Mouse (Mus musculus): Measurements from ENCODE around the gene Shisa7. TPM values are rescaled to one million over a fixed set of nuclear protein-coding genes. Genes with fewer than 3 reads are reported as not detected.
"Not testable (repeated sequence)": the region's sequence is repeated elsewhere in the genome, so short reads cannot be mapped to it uniquely, and the experiment has no call there.

The Shisa7 gene
- polyA plus RNA-seq, 1 experiment from 2014 or later: 0.39 TPM

DNA sequence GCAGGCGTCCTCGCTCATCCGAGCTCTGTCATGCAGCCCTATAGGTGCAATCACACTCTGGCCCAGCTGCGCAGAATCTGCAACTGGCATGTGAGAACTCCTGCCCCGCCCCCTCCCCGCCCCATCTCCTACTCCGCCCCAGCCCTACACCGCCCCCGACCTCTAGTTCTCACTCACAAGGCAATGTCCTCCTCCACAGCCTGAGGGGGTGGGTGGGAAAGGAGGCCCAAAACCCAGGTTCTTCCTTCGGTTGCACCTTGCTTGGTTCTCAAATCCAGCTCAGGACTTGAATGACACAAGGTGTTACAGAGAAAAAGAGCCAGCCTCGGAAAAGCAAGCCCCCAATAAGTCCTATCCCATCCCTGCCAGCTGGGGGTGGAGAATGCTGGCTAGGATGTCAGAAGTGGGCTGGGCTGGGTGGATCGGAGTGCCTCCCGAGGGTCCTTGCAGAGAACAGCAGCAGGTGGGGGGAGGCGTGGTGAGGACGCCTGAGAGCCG, 1.8 kb downstream of the Shisa7 start:
- H3K4me3 ChIP-seq: peak overlapping the region; percentile 48
- peak; percentile 21; the same call in 1 of the 2 replicates for ATAC-seq (ENCODE audit: insufficient number of reproducible peaks, insufficient read depth, low FRiP score, low TSS enrichment, low read depth)

DNA sequence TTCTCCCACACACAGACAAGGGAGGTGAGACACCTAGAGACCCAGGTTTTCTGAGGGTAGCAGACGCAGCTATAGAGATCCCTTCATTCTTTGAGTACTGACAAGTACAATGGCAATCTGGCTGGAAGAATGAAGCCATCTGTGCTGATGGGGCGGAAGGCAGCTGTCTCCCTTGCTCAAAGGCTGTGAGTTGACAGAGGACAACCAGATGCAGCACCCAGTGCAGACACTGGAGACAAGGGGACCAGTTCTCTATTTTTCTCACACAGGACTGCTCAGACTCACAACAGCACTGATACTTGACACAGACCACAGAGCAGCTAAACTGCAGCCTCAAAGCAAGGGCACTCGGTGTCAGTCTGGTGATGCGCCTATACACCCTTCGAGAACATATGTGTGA, 2.4 kb downstream of the Shisa7 start:
- H3K4me3 ChIP-seq: no peak overlapping the region
- no peaks in the 10 kb centered on the region for H3K9me3 ChIP-seq
- H3K9ac ChIP-seq: no peak overlapping the region
- peaks cover 93% of the 10 kb centered on the region for H3K27me3 ChIP-seq
- ATAC-seq (ENCODE audit: insufficient number of reproducible peaks, insufficient read depth, low FRiP score, low TSS enrichment, low read depth): no peak
- whole genome bisulfite sequencing: 57% methylated on average over 5 of the region's 5 CpGs
- no peaks in the 10 kb centered on the region for H3K36me3 ChIP-seq
- H3K4me1 ChIP-seq: peaks cover 28% of the 10 kb centered on the region
- H3K27ac ChIP-seq: no peak overlapping the region
- peak overlapping the region; percentile 94 for H3K4me2 ChIP-seq

More for the DNA sequence above, 1.8 kb downstream of the Shisa7 start:
- H3K36me3 ChIP-seq: no peaks in the 10 kb centered on the region
- peaks cover 90% of the 10 kb centered on the region for H3K27me3 ChIP-seq
- 1% methylated on average over 16 of the region's 16 CpGs for WGBS
- peaks cover 28% of the 10 kb centered on the region for H3K4me1 ChIP-seq
- no peak overlapping the region for H3K27ac ChIP-seq
- no peaks in the 10 kb centered on the region for H3K9me3 ChIP-seq
- peak overlapping the region; percentile 94 for H3K4me2 ChIP-seq
- H3K9ac ChIP-seq: peak overlapping the region; percentile 36; the same call in 1 of the 2 replicates

DNA sequence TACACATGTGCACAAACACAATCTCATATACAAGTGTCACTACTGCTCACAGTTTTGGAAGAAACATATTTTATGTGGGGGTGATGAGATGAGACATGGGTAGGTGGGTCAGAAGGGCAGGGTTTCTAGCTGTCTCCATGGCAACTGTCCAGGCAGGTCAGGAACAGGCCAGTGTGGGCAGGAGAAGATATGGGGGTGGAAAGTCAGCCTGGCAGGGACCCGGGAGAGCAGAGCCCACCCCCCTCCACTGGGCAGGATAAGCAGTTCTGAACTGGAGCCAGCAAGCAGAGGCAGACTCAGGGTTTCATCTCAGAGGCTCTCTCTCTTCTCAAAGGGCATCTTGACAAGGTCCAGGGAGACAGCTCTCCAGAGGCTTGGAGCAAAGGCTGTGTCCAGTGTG, 6.9 kb downstream of the Shisa7 start:
- no peak for ATAC-seq (ENCODE audit: insufficient number of reproducible peaks, insufficient read depth, low FRiP score, low TSS enrichment, low read depth)
- peaks cover 15% of the 10 kb centered on the region for H3K4me1 ChIP-seq
- H3K27ac ChIP-seq: no peak overlapping the region
- H3K36me3 ChIP-seq: no peaks in the 10 kb centered on the region
- peaks cover 90% of the 10 kb centered on the region for H3K27me3 ChIP-seq
- no peak overlapping the region for H3K4me2 ChIP-seq
- no peaks in the 10 kb centered on the region for H3K9me3 ChIP-seq
- no peak overlapping the region for H3K4me3 ChIP-seq
- 8% methylated on average over 1 of the region's 1 CpGs for WGBS
- 0 out of 2 replicates have a peak overlapping the region, but pooled peaks have one; percentile 16 for H3K9ac ChIP-seq

DNA sequence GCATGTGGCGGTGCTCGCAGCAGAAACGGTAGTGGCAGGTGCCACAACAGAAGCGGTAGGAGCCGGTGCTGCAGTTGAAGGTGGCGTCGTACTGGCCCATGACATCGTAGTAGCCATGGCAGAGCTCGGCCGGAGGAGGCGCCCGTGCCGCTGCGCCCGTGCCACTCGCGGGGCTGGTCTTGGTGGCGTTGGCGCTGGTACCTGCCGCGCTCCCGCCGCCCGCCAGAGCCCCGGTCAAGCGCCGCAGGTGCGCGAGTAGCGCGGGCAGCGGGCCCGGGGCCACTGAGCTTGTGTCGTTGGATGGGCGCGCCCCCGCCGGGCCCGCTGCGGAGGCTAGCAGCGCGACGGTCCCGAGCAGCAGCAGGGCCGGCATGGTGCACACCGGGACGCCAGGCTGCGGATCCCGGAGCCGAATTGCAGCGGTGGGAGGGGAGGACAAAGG, 8.1 kb downstream of the Shisa7 start:
- Histone ChIP-seq H3K27me3 (peaks cover 88% of the 10 kb centered on the region), H3K4me2 (peak overlapping the region; percentile 85), H3K36me3 (no peaks in the 10 kb centered on the region), H3K9ac (peak overlapping the region; percentile 64), H3K4me1 (peaks cover 10% of the 10 kb centered on the region), H3K4me3 (peak overlapping the region; percentile 50), H3K9me3 (no peaks in the 10 kb centered on the region), H3K27ac (no peak overlapping the region)
- under 1% methylated on average over 50 of the region's 51 CpGs for WGBS
- 0 out of 2 replicates have a peak, but pooled peaks have one; percentile 8 for ATAC-seq (ENCODE audit: insufficient number of reproducible peaks, insufficient read depth, low FRiP score, low TSS enrichment, low read depth)

DNA sequence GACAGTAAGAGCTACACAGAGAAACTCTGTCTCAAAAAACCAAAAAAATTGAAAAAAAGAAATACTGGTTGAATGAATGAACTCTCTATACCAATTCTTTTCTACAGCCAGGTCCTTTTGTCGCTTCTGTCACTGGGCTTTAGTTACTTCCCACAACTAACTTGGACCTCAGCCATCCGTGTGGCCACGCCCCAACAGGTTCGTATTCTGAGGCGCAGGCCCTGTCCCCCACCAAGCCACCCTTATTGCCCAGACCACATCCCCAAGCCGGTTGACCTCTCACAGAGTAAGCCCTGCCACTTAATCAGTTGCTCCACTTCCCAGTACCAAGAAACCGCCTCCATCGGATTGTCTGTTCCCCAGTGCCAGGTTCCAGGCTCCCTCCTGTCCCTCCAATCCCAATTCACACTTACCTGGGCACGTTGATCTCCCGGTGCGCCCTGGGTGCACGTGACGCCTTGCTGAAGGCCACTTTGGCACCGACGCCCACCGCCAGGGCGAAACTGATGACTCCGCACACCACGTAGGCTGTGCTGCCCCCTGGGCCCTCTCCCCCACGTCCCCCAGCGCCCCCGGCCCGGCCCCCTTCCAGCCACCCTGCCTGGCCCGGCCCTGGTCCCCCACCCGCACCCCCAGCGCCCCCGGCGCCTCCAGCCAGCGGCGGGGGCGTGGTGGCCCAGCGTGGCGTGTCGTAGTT, 8.7 kb downstream of the Shisa7 start:
- peak; percentile 53; the same call in 1 of the 2 replicates for ATAC-seq (ENCODE audit: insufficient number of reproducible peaks, insufficient read depth, low FRiP score, low TSS enrichment, low read depth)
- Histone ChIP-seq H3K9ac (peak overlapping the region; percentile 64), H3K4me3 (peak overlapping the region; percentile 50), H3K4me1 (peaks cover 10% of the 10 kb centered on the region), H3K27ac (no peak overlapping the region), H3K9me3 (no peaks in the 10 kb centered on the region), H3K4me2 (peak overlapping the region; percentile 85), H3K27me3 (peaks cover 89% of the 10 kb centered on the region), H3K36me3 (no peaks in the 10 kb centered on the region)
- 7% methylated on average over 33 of the region's 34 CpGs for WGBS

DNA sequence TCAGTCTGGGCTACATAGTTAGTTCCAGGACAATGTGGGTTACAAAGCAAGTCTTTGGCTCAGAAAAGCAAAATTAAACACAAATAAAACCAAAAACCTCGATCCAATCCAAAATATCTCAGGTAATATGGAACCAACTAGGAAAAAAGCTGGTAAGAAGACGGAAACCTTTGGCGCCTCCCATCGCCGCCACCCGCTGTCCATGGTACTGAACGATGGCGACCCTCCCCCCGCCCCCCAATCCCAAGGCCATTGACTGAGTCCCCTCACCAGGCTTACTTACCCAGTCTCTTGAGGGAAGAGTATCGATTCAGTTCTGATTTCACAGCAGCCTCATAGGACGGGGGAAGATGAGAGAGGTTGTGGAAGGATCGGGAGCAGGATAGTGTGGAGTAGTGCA, 14.0 kb downstream of the Shisa7 start:
- no peaks in the 10 kb centered on the region for H3K9me3 ChIP-seq
- no peak overlapping the region for H3K4me2 ChIP-seq
- H3K9ac ChIP-seq: no peak overlapping the region
- peaks cover 49% of the 10 kb centered on the region for H3K27me3 ChIP-seq
- no peaks in the 10 kb centered on the region for H3K36me3 ChIP-seq
- no peaks in the 10 kb centered on the region for H3K4me1 ChIP-seq
- no peak overlapping the region for H3K4me3 ChIP-seq
- no peak for ATAC-seq (ENCODE audit: insufficient number of reproducible peaks, insufficient read depth, low FRiP score, low TSS enrichment, low read depth)
- WGBS: 3% methylated on average over 12 of the region's 12 CpGs
- no peak overlapping the region for H3K27ac ChIP-seq

DNA sequence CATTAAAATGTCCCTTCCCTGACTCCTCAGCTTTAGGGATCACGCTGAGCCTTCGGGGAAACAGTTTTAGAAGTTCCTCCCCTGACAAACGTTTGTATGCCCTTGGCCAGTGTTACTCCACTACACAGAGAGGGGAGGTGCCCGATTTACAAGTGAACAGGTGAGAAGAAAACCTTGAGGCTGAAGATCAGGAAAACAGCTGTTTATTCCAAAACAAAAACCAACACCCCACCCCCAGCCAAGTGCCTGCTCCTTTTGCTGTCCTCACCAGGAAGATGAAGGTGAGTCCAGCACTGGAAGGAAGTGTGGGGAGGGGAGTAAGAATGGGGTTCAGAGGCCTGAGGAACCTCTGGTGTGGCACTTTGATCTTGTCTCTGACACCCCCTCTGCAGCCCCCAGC, 19.1 kb downstream of the Shisa7 start:
- peaks cover 10% of the 10 kb centered on the region; the same call in 1 of the 2 replicates for H3K4me1 ChIP-seq
- H3K9ac ChIP-seq: no peak overlapping the region
- no peak overlapping the region for H3K27ac ChIP-seq
- H3K36me3 ChIP-seq: no peaks in the 10 kb centered on the region
- H3K9me3 ChIP-seq: no peaks in the 10 kb centered on the region
- WGBS: 48% methylated on average over 4 of the region's 4 CpGs
- no peak overlapping the region for H3K4me2 ChIP-seq
- peaks cover 9% of the 10 kb centered on the region for H3K27me3 ChIP-seq
- ATAC-seq (ENCODE audit: insufficient number of reproducible peaks, insufficient read depth, low FRiP score, low TSS enrichment, low read depth): no peak
- H3K4me3 ChIP-seq: no peak overlapping the region

DNA sequence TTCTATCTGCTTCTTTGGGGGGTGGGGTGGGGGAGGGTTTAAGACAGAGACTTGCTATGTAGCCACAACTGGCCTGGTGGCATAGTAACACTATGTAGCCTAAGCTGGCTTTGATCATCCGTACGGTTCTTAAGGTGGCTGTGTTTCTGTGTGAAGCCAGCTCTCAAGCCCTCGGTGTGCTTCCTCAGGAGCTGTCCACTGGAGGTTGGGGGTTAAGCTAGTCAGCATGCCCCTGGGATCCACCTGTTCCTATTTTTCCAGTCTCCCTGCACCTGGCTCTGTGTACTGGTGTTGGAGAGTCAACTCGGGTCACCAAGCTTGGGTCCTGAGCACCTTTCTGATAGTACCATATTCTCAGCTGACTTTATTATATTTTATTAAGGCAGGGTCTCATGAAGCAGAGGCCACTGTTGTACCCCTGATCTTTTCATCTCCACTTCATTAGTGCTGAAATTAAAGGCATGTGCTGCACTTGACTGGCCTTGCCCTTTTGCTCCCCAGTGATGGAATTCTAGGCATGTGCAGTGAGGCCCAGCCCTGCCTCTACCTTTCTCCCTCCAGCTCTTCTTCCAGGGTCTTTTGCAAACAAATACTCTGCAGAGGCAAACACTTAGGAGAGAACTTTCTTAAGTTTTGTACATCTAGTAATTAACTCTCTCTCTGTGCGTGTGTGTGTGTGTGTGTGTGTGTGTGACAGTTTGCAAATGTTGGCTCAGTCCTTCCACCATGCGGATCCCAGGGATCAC, 22.2 kb downstream of the Shisa7 start:
- Histone ChIP-seq H3K36me3 (no peaks in the 10 kb centered on the region), H3K27ac (no peak overlapping the region), H3K4me1 (peaks cover 10% of the 10 kb centered on the region; the same call in 1 of the 2 replicates), H3K9me3 (no peaks in the 10 kb centered on the region), H3K9ac (no peak overlapping the region), H3K27me3 (no peaks in the 10 kb centered on the region; the same call in 1 of the 2 replicates), H3K4me3 (no peak overlapping the region), H3K4me2 (no peak overlapping the region)
- 53% methylated on average over 6 of the region's 6 CpGs for WGBS
- no peak for ATAC-seq (ENCODE audit: insufficient number of reproducible peaks, insufficient read depth, low FRiP score, low TSS enrichment, low read depth)

DNA sequence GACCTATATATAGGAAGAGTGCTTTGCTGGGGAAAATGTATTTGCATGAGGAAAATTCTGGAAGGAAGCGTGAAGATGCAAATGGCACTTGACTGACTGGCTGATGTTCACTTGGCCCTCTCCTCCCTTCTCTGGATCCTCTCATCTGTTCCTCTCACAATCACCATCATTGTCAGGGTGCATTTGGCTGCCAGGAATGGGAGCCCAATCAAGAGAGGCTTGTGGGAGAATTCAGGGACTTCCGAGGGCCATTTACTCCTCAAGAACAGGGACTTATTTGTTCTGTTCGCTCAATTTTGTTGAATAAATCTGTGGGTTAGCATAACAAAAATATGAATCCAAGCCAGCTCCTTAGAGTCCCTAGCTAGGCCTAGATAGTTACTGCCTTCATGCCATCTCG, 22.8 kb downstream of the Shisa7 start:
- H3K27me3 ChIP-seq: no peaks in the 10 kb centered on the region; the same call in 1 of the 2 replicates
- no peak for ATAC-seq (ENCODE audit: insufficient number of reproducible peaks, insufficient read depth, low FRiP score, low TSS enrichment, low read depth)
- WGBS: 75% methylated on average over 4 of the region's 4 CpGs
- no peaks in the 10 kb centered on the region for H3K36me3 ChIP-seq
- no peak overlapping the region for H3K4me3 ChIP-seq
- no peak overlapping the region for H3K27ac ChIP-seq
- no peak overlapping the region for H3K9ac ChIP-seq
- no peaks in the 10 kb centered on the region for H3K9me3 ChIP-seq
- no peak overlapping the region for H3K4me2 ChIP-seq
- H3K4me1 ChIP-seq: peaks cover 10% of the 10 kb centered on the region; the same call in 1 of the 2 replicates

DNA sequence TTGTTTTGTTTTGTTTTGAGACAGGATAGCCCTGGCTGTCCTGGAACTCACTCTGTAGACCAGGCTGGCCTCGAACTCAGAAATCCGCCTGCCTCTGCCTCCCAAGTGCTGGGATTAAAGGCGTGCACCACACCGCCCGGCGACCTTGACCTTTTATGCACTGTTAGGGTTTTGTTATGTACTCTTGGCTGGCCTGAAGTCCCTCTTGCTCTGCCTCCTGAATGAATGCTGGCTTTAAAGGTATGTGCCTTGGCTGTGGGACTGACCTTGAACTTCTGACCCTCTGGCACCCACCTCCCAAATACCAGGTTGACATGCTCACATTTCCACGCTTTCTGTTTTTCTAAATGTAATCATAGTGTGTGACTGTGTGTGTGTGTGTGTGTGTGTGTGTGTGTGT, 23.6 kb downstream of the Shisa7 start:
- WGBS: 90% methylated on average over 7 of the region's 7 CpGs
- not testable (repeated sequence) for H3K4me2 ChIP-seq; H3K27ac ChIP-seq; H3K9me3 ChIP-seq; H3K4me3 ChIP-seq; H3K27me3 ChIP-seq; H3K36me3 ChIP-seq; ATAC-seq (ENCODE audit: insufficient number of reproducible peaks, insufficient read depth, low FRiP score, low TSS enrichment, low read depth); H3K9ac ChIP-seq
- H3K4me1 ChIP-seq: peaks cover 10% of the 10 kb centered on the region; the same call in 1 of the 2 replicates

DNA sequence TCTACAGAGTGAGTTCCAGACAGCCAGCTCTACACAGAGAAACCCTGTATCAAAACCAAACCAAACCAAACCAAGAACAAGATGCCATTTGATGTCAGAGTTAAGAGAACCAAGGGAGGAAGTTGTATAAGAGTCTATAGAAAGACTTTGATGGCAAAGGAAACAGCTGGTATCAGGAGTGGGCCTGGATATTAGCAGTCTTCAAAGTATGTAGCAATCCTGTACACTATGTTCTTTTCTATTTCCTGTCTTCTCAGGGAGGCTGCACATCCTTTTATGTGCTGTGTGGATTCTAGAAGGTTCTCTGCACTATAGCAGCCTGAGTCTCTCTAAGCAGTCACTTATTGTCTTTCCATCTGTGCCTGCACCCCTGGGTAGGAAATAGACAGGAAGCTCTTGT, 27.9 kb downstream of the Shisa7 start:
- Histone ChIP-seq H3K4me2 (no peak overlapping the region), H3K4me3 (no peak overlapping the region), H3K36me3 (no peaks in the 10 kb centered on the region), H3K9me3 (no peaks in the 10 kb centered on the region), H3K9ac (no peak overlapping the region), H3K27ac (no peak overlapping the region), H3K4me1 (peaks cover 6% of the 10 kb centered on the region; the same call in 1 of the 2 replicates), H3K27me3 (no peaks in the 10 kb centered on the region)
- ATAC-seq (ENCODE audit: insufficient number of reproducible peaks, insufficient read depth, low FRiP score, low TSS enrichment, low read depth): no peak
